Mouse (Mus musculus) layer of hippocampus, adult 2 months (tissue): Measurements from ENCODE around the gene Plcb3. TPM values are rescaled to one million over a fixed set of nuclear protein-coding genes. Genes with fewer than 3 reads are reported as not detected.

Experiments used
- DNase-seq, 2 experiments: peaks; one replicate each; pipeline ENCODE4 v3.0.0; 2022; ENCODE audit warnings: low spot score in 2 of 2
- H3K27ac ChIP-seq: fragments of 200-600 bp; 2 replicates; pipeline ENCODE4 v1.8.1; 2022
- H3K4me3 ChIP-seq: fragments of 200-600 bp; 2 replicates; pipeline ENCODE4 v1.8.1; 2022; ENCODE audit warnings: mild to moderate bottlenecking
- CTCF ChIP-seq: fragments of 200-600 bp; conservative IDR thresholded peaks from 2 replicates; pipeline ENCODE4 v1.8.1; 2022; ENCODE audit warnings: antibody characterized with exemption, mild to moderate bottlenecking, moderate library complexity
- total RNA-seq, 2 experiments: library from RNA; stranded (reverse); gene quantifications; 2 replicates each; pipeline ENCODE4 v1.2.3; 2021

The Plcb3 gene
- total RNA-seq, 2 experiments from 2014 or later = 14.8 to 17.4 TPM

DNA sequence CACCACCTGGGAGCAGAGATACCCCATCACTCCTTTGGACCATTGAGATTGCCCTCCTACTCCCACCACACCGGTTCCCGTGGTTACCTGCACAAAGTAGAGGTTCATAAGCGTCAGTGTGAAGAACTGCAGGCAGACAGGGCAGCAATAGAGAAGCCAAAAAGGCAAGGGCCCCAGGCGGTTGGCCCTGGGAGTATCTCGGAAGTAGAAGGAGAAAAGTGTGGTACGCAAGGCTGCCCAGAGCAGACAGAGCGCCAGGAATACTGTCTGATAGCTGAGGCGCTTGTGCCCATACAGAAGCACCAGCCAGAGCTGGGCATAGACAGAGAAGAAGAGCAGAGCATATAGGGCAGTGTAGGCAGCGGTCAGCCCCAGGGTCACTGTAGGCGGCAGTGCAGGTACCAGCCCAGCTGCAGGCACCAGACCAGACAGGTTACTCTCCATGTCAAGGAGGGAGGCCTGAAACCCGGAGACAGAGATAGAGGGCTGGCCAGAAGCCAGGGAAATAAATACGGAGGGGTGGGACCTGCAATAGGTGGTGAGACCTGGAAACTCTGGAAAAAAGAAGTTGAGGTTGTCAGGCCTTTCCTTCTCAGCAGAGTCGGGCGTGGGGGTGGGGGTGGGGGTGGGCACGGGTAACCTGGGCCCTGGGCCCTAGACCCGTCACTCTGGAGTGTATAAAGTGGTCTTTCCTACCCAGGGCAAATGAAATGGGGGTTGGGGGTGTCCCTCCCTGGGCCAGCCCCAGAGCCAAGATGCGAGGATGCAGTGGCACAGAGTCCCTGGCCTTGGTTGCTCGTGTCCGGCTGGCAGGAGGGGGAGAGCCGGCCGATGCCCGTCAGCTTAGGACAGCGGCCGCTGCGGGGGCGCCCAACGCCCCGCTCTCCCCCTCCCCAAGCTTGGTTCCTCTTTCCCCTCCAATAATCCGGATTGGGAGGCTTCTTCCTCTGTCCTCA lies 35.6 kb downstream of the Plcb3 start:
- H3K27ac ChIP-seq = peak overlapping the region; percentile 98
- peak overlapping the region; percentile 81 for H3K4me3 ChIP-seq
- no peak for TF ChIP-seq CTCF
- DNase-seq = no peak

DNA sequence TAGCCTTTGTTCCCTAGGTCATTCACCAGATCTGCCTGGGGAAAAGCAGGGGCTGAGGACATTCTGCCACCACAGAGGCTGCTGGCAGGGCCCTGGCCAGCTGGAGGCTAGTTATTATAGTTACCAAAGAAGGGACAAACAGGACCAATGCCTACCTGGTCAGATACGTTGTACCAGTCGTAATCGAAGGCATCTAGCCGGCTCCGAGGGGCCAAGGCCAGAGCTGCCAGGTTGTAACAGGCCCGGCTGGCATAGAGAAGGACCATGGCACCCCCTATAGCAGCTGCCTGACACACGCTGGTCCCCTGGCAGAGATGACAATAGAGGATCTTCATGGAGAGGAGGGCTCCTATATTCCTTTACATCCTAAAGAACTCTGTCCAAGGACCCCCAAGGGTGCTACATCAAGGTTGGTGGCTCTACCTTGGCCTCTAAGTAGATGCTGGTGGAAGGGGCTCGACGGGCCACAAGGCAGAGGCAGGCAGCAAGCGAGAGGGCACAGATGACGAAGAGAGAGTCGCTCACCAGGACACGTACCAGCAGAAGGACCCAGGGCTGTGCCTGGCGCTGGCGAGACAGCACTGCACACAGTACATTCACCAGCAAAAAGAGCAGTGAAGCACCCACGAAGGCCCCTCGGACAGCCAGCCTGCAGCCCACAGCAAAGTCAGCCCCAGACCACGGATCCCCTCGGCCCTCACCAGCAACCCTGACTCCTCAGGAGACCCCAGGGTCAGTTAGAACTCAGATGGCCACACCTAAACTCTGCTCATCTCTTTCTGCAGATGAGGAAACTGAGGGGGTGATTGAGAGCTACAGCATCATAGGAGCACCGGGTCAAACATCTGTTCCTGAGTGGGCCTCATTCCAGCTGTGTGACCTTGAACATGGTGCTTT lies 36.9 kb downstream of the Plcb3 start:
- H3K4me3 ChIP-seq = peak overlapping the region; percentile 81
- DNase-seq = no peak
- H3K27ac ChIP-seq = peak overlapping the region; percentile 98
- no peak for TF ChIP-seq CTCF

DNA sequence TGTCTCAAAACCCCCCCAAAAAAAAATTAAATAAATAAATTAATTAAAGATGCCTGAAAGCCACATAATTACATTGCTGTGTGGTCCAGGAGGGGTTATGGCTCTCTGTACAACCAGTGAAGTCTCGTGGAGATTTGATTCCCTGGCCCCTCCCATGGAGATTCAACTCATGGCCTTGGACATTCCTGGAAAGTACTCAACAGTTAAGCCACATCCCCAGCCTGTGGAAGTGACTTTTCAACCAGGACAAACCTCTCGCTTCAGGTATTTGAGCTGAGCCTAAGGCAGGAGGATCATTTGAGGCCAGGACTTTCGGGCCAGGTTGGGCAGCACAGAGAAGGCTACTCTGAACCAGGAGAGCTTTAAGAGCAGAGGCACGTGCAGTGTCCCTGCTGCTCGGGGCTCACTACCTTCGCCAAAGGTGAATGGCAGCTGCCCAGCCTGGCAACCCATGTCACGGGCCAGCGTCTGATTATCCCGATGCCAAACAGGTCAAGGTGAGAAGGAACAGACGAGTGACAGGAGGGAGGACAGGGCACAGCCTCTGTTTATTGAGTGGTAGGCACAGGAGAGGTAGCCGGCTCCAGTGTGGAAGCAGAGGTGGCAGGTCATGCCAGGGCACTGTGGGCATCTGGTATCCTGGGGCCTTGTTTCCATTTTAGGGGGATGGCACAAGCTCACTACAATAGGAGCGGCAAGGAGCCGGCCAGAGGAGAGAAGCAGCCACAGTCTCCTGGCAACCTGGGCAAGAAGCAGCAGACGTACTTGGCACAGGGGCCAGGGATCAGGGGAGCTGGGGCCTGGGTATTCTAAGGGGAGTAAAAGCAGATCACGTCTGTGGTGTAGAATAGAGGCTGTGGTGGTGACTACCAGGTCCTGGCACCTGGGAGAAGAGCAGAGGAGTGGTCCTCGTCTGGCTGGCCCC lies 38.5 kb downstream of the Plcb3 start:
- DNase-seq = no peak
- Histone ChIP-seq H3K27ac (no peak overlapping the region), H3K4me3 (no peak overlapping the region; the same call in 1 of the 2 replicates)
- no peak for TF ChIP-seq CTCF

DNA sequence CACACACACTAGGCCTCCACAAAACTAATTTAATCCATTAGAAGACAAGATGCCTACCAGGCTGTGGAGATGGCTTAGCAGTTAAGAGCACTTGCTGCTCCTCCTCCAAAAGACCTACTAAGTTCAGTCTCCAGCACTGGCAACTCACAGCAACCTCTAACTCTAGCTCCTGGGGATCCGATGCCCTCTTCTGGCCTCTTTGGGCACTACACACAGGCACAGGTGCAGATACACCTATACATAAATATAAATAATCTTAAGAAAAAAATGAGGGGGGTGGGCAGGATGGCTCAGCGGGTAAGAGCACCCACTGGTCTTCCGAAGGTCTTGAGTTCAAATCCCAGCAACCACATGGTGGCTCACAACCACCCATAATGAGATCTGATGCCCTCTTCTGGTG lies 40.0 kb downstream of the Plcb3 start:
- H3K27ac ChIP-seq = no peak overlapping the region
- no peak overlapping the region for H3K4me3 ChIP-seq
- no peak for DNase-seq
- peak; percentile 73 for TF ChIP-seq CTCF

DNA sequence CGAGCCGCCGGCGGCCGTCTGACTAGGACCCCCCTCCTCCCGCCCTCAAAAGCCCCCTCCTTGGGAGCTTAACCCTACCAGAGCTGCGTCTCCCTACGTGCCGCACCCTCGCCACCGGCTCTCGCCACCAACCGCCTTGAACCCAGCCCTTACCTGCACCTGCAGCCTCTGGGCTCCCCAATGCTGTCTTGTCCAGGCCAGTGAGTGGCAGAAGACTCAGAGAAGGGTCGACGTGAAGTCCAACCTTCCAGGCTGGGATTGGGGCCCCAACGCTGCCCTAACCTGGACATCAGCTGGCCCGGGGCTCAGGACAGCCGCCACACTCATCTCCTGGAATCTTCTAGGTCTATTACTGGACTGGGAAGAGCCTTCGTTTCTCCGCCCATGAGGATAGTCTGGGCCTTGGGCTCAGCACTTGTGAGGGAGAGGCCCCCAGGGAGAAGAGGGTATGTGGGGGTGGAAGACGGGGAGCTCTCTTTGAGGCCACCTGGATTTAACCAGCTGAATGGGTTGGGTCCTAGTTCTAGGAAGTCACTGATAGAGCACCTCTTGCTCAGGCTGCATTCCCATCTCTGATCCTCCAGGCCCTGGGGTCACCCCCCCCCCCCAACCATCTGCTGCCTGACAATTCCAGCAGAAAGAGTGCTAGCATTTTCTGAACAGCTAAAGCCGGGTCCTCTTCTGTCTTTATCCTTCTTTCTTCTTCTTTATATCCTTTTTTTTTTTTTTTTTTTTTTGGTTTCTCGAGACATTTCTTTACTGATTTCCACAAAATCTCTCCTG lies 41.9 kb downstream of the Plcb3 start, which contains the start of gene Kcnk4:
TSS of gene Kcnk4 (minus strand) at position 321 of the 783 bp plus-strand sequence.
- Histone ChIP-seq H3K27ac (peak within 1 kb of the TSS; percentile 85), H3K4me3 (peak within 1 kb of the TSS; percentile 64)
- no peak for DNase-seq
- TF ChIP-seq CTCF = no peak

DNA sequence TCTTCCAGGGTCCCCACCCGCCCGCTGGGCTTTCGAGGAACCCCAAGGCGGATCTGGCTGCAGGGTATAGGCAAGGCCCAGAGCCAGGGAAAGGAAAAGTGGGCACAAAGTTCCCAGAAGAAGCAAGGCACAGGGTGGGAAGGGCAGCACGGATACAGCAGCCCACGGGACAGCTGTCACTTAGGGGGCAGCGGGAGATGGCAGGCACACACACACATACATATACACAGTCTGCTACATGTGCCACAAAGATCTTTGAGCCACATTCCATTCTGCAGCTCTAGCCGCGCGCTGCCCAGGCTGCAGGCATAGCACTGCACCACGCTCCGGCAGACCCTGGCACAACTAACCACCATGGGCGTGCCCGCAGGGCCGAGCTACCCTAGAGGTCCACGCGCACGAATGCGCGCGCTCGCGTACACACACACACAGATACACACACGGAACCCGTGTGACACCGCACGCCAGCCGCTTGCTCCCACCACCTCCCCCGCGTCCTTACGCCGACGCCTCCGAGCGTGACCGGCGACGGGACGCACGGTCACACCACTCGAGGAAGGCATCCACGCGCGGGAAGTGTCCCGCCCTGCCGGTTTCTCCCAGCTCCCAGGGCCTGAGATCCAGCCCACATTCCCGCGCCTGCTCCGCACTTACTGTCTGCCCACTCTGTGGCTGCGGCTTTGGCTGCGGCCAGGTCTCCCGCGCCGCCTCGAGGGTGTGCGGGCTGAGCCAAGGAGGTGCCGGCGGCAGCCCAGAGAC lies 42.7 kb downstream of the Plcb3 start:
- no peak for DNase-seq
- Histone ChIP-seq H3K27ac (peak overlapping the region; percentile 85), H3K4me3 (peak overlapping the region; percentile 64)
- TF ChIP-seq CTCF = no peak

DNA sequence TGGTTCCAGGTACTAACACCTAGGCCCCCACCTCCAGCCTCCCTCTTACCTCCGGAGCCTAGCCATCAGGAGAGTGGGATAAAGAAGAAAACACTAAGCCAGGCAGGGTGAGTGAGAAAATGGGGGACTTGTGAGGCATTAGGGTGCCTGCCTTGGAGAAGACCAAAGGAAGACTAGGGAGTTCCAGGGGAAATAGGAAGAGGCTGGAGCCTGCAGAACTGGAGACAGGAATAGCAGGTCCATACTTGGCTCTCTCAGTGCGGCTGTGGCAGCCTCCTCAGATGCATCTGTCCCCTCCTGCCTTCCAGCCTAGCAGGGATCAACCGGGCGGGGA lies 43.2 kb downstream of the Plcb3 start:
- peak overlapping the region; percentile 64 for H3K4me3 ChIP-seq
- H3K27ac ChIP-seq = peak overlapping the region; percentile 85
- DNase-seq = no peak
- no peak for TF ChIP-seq CTCF

DNA sequence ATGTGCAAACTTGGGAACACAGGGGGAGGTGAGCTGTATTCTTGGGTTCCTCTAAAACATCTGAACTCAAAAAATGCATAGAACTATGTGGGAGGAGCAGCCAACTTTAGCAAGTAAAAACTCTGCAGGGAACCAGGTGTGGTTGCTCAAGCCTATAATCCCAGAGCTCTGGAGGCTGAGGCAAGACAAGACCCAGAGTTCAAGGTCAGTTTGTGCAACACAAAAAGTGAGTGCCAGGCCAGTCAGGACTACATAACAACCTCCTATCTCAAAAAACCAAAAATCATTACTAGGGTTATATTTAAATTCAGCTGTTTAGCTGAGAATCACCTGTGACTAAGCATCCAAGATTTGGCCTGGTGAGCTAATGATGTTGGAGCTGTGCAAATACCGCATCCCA lies 44.3 kb downstream of the Plcb3 start:
- no peak for DNase-seq
- H3K4me3 ChIP-seq = no peak overlapping the region
- TF ChIP-seq CTCF = no peak
- H3K27ac ChIP-seq = no peak overlapping the region

DNA sequence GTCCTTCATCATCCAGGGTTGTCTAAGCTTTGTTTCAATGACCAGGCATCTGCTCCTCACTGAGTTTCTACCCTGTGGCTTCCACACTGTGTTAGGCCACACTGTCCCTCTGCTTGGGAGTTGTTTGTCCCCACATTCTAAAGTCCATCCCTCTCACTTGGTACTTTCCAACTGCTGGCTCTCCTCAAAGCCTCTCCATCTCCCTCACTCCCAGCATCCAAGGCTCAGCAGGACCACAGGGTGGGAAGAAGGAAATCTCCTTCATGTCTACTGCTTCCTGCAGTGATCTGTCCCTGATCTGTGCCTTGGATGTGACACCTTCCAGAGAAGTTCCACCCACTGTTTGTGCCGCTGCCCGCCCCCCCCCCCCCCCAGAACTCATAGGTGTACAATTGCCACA lies 45.3 kb downstream of the Plcb3 start:
- no peak for DNase-seq
- TF ChIP-seq CTCF = no peak
- Histone ChIP-seq H3K4me3 (no peak overlapping the region), H3K27ac (no peak overlapping the region)

DNA sequence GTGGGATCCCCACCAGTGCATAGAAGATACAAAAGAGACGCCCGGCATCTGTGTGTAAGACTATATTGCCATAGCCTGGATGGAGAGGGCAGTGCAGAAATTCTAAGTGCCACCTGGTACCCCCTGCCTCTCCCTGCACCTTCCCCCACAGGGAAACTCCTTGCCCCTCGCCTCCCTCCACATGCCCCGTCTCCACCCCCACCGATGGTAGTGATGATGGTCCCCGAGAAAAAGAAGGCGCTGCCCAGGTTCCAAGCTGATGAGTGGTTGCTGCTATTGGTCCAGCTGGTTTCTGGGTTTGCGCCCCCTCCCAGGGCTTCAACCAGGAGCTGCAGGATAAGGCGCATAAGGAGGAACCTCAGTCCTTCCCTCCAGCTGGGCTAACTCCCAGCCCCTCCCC lies 48.2 kb downstream of the Plcb3 start:
- no peak overlapping the region for H3K4me3 ChIP-seq
- no peak for TF ChIP-seq CTCF
- no peak overlapping the region for H3K27ac ChIP-seq
- no peak for DNase-seq
